In genomic region chr7:19561765-19562642, GRCm38 (mm10) we compare ENCODE assay signal across 8 mouse cellular contexts. TPM values are rescaled to one million over a fixed set of nuclear protein-coding genes. Genes with fewer than 3 reads are reported as not detected.
DNase-seq lines count a peak whose midpoint lies in the region; ATAC-seq and TF ChIP-seq lines count a peak whose summit lies in the region.

No protein-coding gene starts in this region.

- WGBS in embryonic facial prominence, embryonic 10.5 days, result under 1% methylated on average over 102 of the region's 102 CpGs
- WGBS in intestine, postnatal 0 days, result under 1% methylated on average over 102 of the region's 102 CpGs
- WGBS in midbrain, embryonic 11.5 days, result under 1% methylated on average over 100 of the region's 102 CpGs

- H3K4me2 ChIP-seq in intestine, postnatal 0 days (replicated peaks; ENCODE audit: low read depth), result peak overlapping the region; percentile 96
- peak overlapping the region; percentile 88 for H3K4me2 ChIP-seq in midbrain, embryonic 11.5 days

- no peaks in the 10 kb centered on the region for H3K27me3 ChIP-seq in embryonic facial prominence, embryonic 10.5 days (replicated peaks; ENCODE audit: low read depth, poor library complexity, severe bottlenecking)
- H3K27me3 ChIP-seq in intestine, postnatal 0 days (replicated peaks; ENCODE audit: control insufficient read depth, insufficient read depth, low read length), result no peaks in the 10 kb centered on the region
- no peaks in the 10 kb centered on the region for H3K27me3 ChIP-seq in midbrain, embryonic 11.5 days (ENCODE audit: control insufficient read depth, insufficient read depth, low read length)

- H3K27ac ChIP-seq in embryonic facial prominence, embryonic 10.5 days (replicated peaks), result peak overlapping the region; percentile 95
- peak overlapping the region; percentile 88 for H3K27ac ChIP-seq in intestine, postnatal 0 days (ENCODE audit: low read depth, low read length)
- H3K27ac ChIP-seq in midbrain, embryonic 11.5 days (ENCODE audit: low read depth, low read length), result peak overlapping the region; percentile 86

- intact Hi-C loops in left cerebral cortex, postnatal 4 days (cut with DNase I), result no loop called here

- H3K4me1 ChIP-seq in embryonic facial prominence, embryonic 10.5 days, result peaks cover 49% of the 10 kb centered on the region
- H3K4me1 ChIP-seq in intestine, postnatal 0 days (replicated peaks; ENCODE audit: control insufficient read depth, insufficient read depth, low read length), result peaks cover 12% of the 10 kb centered on the region; the same call in 1 of the 2 replicates
- peaks cover 21% of the 10 kb centered on the region for H3K4me1 ChIP-seq in midbrain, embryonic 11.5 days (ENCODE audit: control insufficient read depth, insufficient read depth, low read length)

- ATAC-seq in granulocyte monocyte progenitor cell, adult 5-6 weeks (replicated peaks; ENCODE audit: poor library complexity, severe bottlenecking), result peak; percentile 76
- peak; percentile 87 for ATAC-seq in intestine, postnatal 0 days
- ATAC-seq in midbrain, embryonic 11.5 days (ENCODE audit: low FRiP score), result peak; percentile 89

- TF ChIP-seq CTCF in intestine, postnatal 0 days (IDR thresholded peaks at IDR 0.05; ENCODE audit: low read depth), result no peak

- H3K9me3 ChIP-seq in embryonic facial prominence, embryonic 10.5 days, result peaks cover 14% of the 10 kb centered on the region; the same call in 1 of the 2 replicates
- H3K9me3 ChIP-seq in intestine, postnatal 0 days (ENCODE audit: control insufficient read depth), result no peaks in the 10 kb centered on the region
- H3K9me3 ChIP-seq in midbrain, embryonic 11.5 days (ENCODE audit: control insufficient read depth, low read length), result no peaks in the 10 kb centered on the region; the same call in 1 of the 2 replicates

- peak overlapping the region; percentile 100 for H3K4me3 ChIP-seq in embryonic facial prominence, embryonic 10.5 days
- H3K4me3 ChIP-seq in intestine, postnatal 0 days (ENCODE audit: low read depth, low read length), result peak overlapping the region; percentile 90
- peak overlapping the region; percentile 81 for H3K4me3 ChIP-seq in midbrain, embryonic 11.5 days (ENCODE audit: low read depth, low read length)

- peak; percentile 97 for DNase-seq in adrenal gland, postnatal 14 days
- peak; percentile 97 for DNase-seq in embryonic facial prominence, embryonic 10.5 days (ENCODE audit: low spot score)
- DNase-seq in left cerebral cortex, postnatal 4 days, result peak; percentile 97
- DNase-seq in midbrain, embryonic 11.5 days (ENCODE audit: low spot score, missing footprints), result peak; percentile 100
- peak; percentile 98 for DNase-seq in right cerebral cortex, postnatal 4 days
- DNase-seq in yolk sac, embryonic 10.5 days (ENCODE audit: low spot score), result peak; percentile 93

- peak overlapping the region; percentile 75 for H3K9ac ChIP-seq in intestine, postnatal 0 days (ENCODE audit: low read depth, low read length)
- peak overlapping the region; percentile 95 for H3K9ac ChIP-seq in midbrain, embryonic 11.5 days (ENCODE audit: low read length)

- peaks cover 59% of the 10 kb centered on the region for H3K36me3 ChIP-seq in embryonic facial prominence, embryonic 10.5 days (replicated peaks)
- peaks cover 16% of the 10 kb centered on the region for H3K36me3 ChIP-seq in intestine, postnatal 0 days (ENCODE audit: control insufficient read depth, insufficient read depth)
- peaks cover 10% of the 10 kb centered on the region for H3K36me3 ChIP-seq in midbrain, embryonic 11.5 days (ENCODE audit: control insufficient read depth, insufficient read depth, low read length)

RNA-seq across cellular contexts. Expression of gene Ppp1r37, which starts 0.9 kb away (rescaled TPM):
- 58.8 and 64.2 TPM in 2 replicates for total RNA-seq in adrenal gland, postnatal 14 days (2021)
- polyA plus RNA-seq in embryonic facial prominence, embryonic 10.5 days (2016; fragmentation: Nextera tagmentation; extraction: Ambion mirVana), result 20.7 and 22.9 TPM in 2 replicates
- 29.7 and 32.3 TPM in 2 replicates for total RNA-seq in granulocyte monocyte progenitor cell, adult 5-6 weeks (2014; fragmentation: Nextera tagmentation)
- total RNA-seq in granulocyte monocyte progenitor cell, adult 5-6 weeks (2017), result 11.9 and 17.8 TPM in 2 replicates
- 13.9 and 15.0 TPM in 2 replicates for polyA plus RNA-seq in intestine, postnatal 0 days (2015; fragmentation: Nextera tagmentation; extraction: Ambion mirVana)
- total RNA-seq in left cerebral cortex, postnatal 4 days (2021), result 10 to 100 TPM; 81.1 to 85.1 TPM
- 2.8 and 3.0 TPM in 2 replicates for polyA plus RNA-seq in midbrain, embryonic 11.5 days (2014; fragmentation: Nextera tagmentation; extraction: Ambion mirVana)

RNA-seq across cellular contexts. Expression of gene Zfp296, which starts 15.1 kb away (rescaled TPM):
- 0.44 and 1.1 TPM in 2 replicates for total RNA-seq in adrenal gland, postnatal 14 days (2021)
- polyA plus RNA-seq in embryonic facial prominence, embryonic 10.5 days (2016; fragmentation: Nextera tagmentation; extraction: Ambion mirVana), result 0.41 and 0.44 TPM in 2 replicates
- 3.9 and 7.0 TPM in 2 replicates for total RNA-seq in granulocyte monocyte progenitor cell, adult 5-6 weeks (2014; fragmentation: Nextera tagmentation)
- 3.8 and 3.9 TPM in 2 replicates for total RNA-seq in granulocyte monocyte progenitor cell, adult 5-6 weeks (2017)
- 0.14 TPM in 1 of 2 replicates, not detected in the other for polyA plus RNA-seq in intestine, postnatal 0 days (2015; fragmentation: Nextera tagmentation; extraction: Ambion mirVana)
- total RNA-seq in left cerebral cortex, postnatal 4 days (2021), result under 1 TPM; 0.22 to 0.24 TPM
- 0.10 and 0.20 TPM in 2 replicates for polyA plus RNA-seq in midbrain, embryonic 11.5 days (2014; fragmentation: Nextera tagmentation; extraction: Ambion mirVana)

RNA-seq across cellular contexts. Expression of gene Gemin7, which starts 15.4 kb away (rescaled TPM):
- total RNA-seq in adrenal gland, postnatal 14 days (2021), result 59.3 and 65.4 TPM in 2 replicates
- 187 and 191 TPM in 2 replicates for polyA plus RNA-seq in embryonic facial prominence, embryonic 10.5 days (2016; fragmentation: Nextera tagmentation; extraction: Ambion mirVana)
- total RNA-seq in granulocyte monocyte progenitor cell, adult 5-6 weeks (2014; fragmentation: Nextera tagmentation), result 66.1 and 70.9 TPM in 2 replicates
- 37.8 and 44.3 TPM in 2 replicates for total RNA-seq in granulocyte monocyte progenitor cell, adult 5-6 weeks (2017)
- polyA plus RNA-seq in intestine, postnatal 0 days (2015; fragmentation: Nextera tagmentation; extraction: Ambion mirVana), result 99.5 and 102 TPM in 2 replicates
- 10 to 100 TPM; 56.0 to 58.2 TPM for total RNA-seq in left cerebral cortex, postnatal 4 days (2021)
- polyA plus RNA-seq in midbrain, embryonic 11.5 days (2014; fragmentation: Nextera tagmentation; extraction: Ambion mirVana), result 152 and 161 TPM in 2 replicates

RNA-seq across cellular contexts. Expression of gene Clasrp, which starts 42.3 kb away (rescaled TPM):
- total RNA-seq in adrenal gland, postnatal 14 days (2021), result 36.9 and 52.2 TPM in 2 replicates
- 58.0 and 58.9 TPM in 2 replicates for polyA plus RNA-seq in embryonic facial prominence, embryonic 10.5 days (2016; fragmentation: Nextera tagmentation; extraction: Ambion mirVana)
- total RNA-seq in granulocyte monocyte progenitor cell, adult 5-6 weeks (2014; fragmentation: Nextera tagmentation), result 24.2 and 40.8 TPM in 2 replicates
- 19.6 TPM in 2 replicates for total RNA-seq in granulocyte monocyte progenitor cell, adult 5-6 weeks (2017)
- 14.8 and 16.9 TPM in 2 replicates for polyA plus RNA-seq in intestine, postnatal 0 days (2015; fragmentation: Nextera tagmentation; extraction: Ambion mirVana)
- total RNA-seq in left cerebral cortex, postnatal 4 days (2021), result 100 to 1,000 TPM in 1 of 2 experiments, 10 to 100 TPM in 1; 98.0 to 106 TPM
- polyA plus RNA-seq in midbrain, embryonic 11.5 days (2014; fragmentation: Nextera tagmentation; extraction: Ambion mirVana), result 44.6 and 46.1 TPM in 2 replicates

RNA-seq across cellular contexts. Expression of gene Nkpd1, which starts 44.4 kb away (rescaled TPM):
- 0.15 and 0.83 TPM in 2 replicates for total RNA-seq in adrenal gland, postnatal 14 days (2021)
- 0.17 and 0.19 TPM in 2 replicates for polyA plus RNA-seq in embryonic facial prominence, embryonic 10.5 days (2016; fragmentation: Nextera tagmentation; extraction: Ambion mirVana)
- not detected in 2 replicates for total RNA-seq in granulocyte monocyte progenitor cell, adult 5-6 weeks (2014; fragmentation: Nextera tagmentation)
- not detected in 2 replicates for total RNA-seq in granulocyte monocyte progenitor cell, adult 5-6 weeks (2017)
- not detected in 2 replicates for polyA plus RNA-seq in intestine, postnatal 0 days (2015; fragmentation: Nextera tagmentation; extraction: Ambion mirVana)
- total RNA-seq in left cerebral cortex, postnatal 4 days (2021), result under 1 TPM; 0.90 to 0.91 TPM
- not detected in 2 replicates for polyA plus RNA-seq in midbrain, embryonic 11.5 days (2014; fragmentation: Nextera tagmentation; extraction: Ambion mirVana)

Comparison
In these comparisons a context has a peak if more than half of its experiments do, and no peak if none do; other contexts are left out.
1. Peak in every context shown above with its lines: DNase-seq, ATAC-seq, H3K4me3 ChIP-seq and H3K27ac ChIP-seq.